In the genomic region with DNA sequence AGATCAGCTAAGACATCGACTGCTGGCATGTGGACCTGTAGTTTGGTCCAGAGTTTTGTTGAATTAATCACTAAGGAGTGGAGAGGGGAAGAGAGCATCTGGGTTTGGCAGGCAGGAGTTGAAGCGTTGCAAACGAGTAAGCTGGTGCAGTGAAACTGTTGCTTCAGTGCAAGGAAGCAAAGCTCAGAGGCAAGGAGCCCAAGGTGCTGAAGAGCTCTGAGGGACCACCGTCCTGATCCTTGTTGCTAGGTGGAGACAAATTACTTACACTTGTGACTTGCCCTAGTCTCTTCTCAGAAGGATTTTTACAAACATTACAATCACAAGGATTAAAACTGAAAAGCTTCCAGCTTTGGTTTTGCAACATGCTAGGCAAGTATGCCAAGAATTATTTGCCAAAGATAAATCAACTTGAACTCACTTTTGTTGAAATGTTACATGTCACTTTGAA, we compare ENCODE assay signal across 10 mouse cellular contexts. TPM values are rescaled to one million over a fixed set of nuclear protein-coding genes. Genes with fewer than 3 reads are reported as not detected.
A peak's percentile ranks its signal among the peaks of the same experiment; 100 is the strongest.
DNase-seq lines count a peak whose midpoint lies in the region; ATAC-seq and TF ChIP-seq lines count a peak whose summit lies in the region.
"Had no signal": no experiment of that assay in that cellular context is flagged by ENCODE, and none has a peak within 500 bp of the region (broad histone marks: within the 10 kb centered on the region; RNA-seq: fewer than 3 reads in every experiment).

No protein-coding gene starts in this region.

- WGBS in lung, postnatal 0 days, result 29% methylated on average over 4 of the region's 4 CpGs
- 79% methylated on average over 4 of the region's 4 CpGs for WGBS in midbrain, embryonic 14.5 days

- no peak overlapping the region for H3K4me3 ChIP-seq in lung, postnatal 0 days (ENCODE audit: low read depth, low read length)
- H3K4me3 ChIP-seq in midbrain, embryonic 14.5 days (replicated peaks; ENCODE audit: low read depth, low read length), result no peak overlapping the region
- H3K4me3 ChIP-seq: megakaryocyte, embryonic 14.5 days; neural tube, embryonic 12.5 days had no signal

- TF ChIP-seq CTCF in Patski (IDR thresholded peaks at IDR 0.05), result no peak
- 0 out of 2 replicates have a peak, but pooled peaks have one; percentile 11 for TF ChIP-seq CTCF in lung, postnatal 0 days (IDR thresholded peaks at IDR 0.05)

- POLR2A ChIA-PET in Patski (lab: Charles Lee), result no interaction called here

- peak; percentile 39 to 52 for DNase-seq in heart, adult 9 months (ENCODE audit: low spot score in 2 of 2)
- no peak for DNase-seq in heart, postnatal 4 days
- no peak for DNase-seq in Patski (ENCODE audit: low read depth, low spot score)
- peak; percentile 37 to 39 for DNase-seq in adrenal gland, postnatal 36 days
- DNase-seq in lung, postnatal 0 days (ENCODE audit: low spot score), result peak; percentile 79
- no peak for DNase-seq in midbrain, embryonic 14.5 days
- DNase-seq in layer of hippocampus, adult 9-10 months (ENCODE audit: low spot score), result no peak
- DNase-seq: thymus, postnatal 14 days had no signal

- peaks cover 8% of the 10 kb centered on the region; the same call in 1 of the 2 replicates for H3K4me1 ChIP-seq in lung, postnatal 0 days (ENCODE audit: insufficient read depth, low read depth, low read length)
- no peaks in the 10 kb centered on the region for H3K4me1 ChIP-seq in midbrain, embryonic 14.5 days (ENCODE audit: control insufficient read depth, insufficient read depth, low read length)
- H3K4me1 ChIP-seq: neural tube, embryonic 12.5 days had no signal

- CTCF ChIA-PET in Patski (lab: Charles Lee), result interaction anchor here (0.7 to 1.0 kb wide), 2 partner anchors 11 to 63 kb away, joined by 3 to 4 read pairs; no protein-coding TSS in a partner anchor

- H3K9ac ChIP-seq in lung, postnatal 0 days (replicated peaks; ENCODE audit: low read depth), result no peak overlapping the region
- H3K9ac ChIP-seq in midbrain, embryonic 14.5 days (replicated peaks; ENCODE audit: low read length), result no peak overlapping the region
- H3K9ac ChIP-seq: neural tube, embryonic 12.5 days had no signal

- H3K27ac ChIP-seq in lung, postnatal 0 days (ENCODE audit: low read length), result no peak overlapping the region
- H3K27ac ChIP-seq in midbrain, embryonic 14.5 days (replicated peaks; ENCODE audit: low read depth, low read length), result no peak overlapping the region
- H3K27ac ChIP-seq: neural tube, embryonic 12.5 days had no signal

- H3K9me3 ChIP-seq in lung, postnatal 0 days (ENCODE audit: low read length), result no peaks in the 10 kb centered on the region
- H3K9me3 ChIP-seq in midbrain, embryonic 14.5 days (ENCODE audit: control insufficient read depth, low read length), result no peaks in the 10 kb centered on the region
- H3K9me3 ChIP-seq: megakaryocyte, embryonic 14.5 days; neural tube, embryonic 12.5 days had no signal

- peak; percentile 70 for TF ChIP-seq EP300 in lung, postnatal 0 days (IDR thresholded peaks at IDR 0.05)

- H3K36me3 ChIP-seq in lung, postnatal 0 days (ENCODE audit: insufficient read depth, low read length), result no peaks in the 10 kb centered on the region
- H3K36me3 ChIP-seq in midbrain, embryonic 14.5 days (ENCODE audit: control insufficient read depth, insufficient read depth, low read length), result no peaks in the 10 kb centered on the region
- H3K36me3 ChIP-seq: neural tube, embryonic 12.5 days had no signal

- H3K27me3 ChIP-seq in Patski, result no peaks in the 10 kb centered on the region
- no peaks in the 10 kb centered on the region for H3K27me3 ChIP-seq in lung, postnatal 0 days (replicated peaks; ENCODE audit: insufficient read depth, low read length)
- H3K27me3 ChIP-seq in midbrain, embryonic 14.5 days (ENCODE audit: control insufficient read depth, insufficient read depth, low read length), result no peaks in the 10 kb centered on the region
- H3K27me3 ChIP-seq: megakaryocyte, embryonic 14.5 days; neural tube, embryonic 12.5 days had no signal

- in situ Hi-C loops in Patski (cut with MboI; ENCODE audit: low pct_unique_long_range_greater_than_20kb), result no loop called here

- peak; percentile 91 for ATAC-seq in Patski
- ATAC-seq in lung, postnatal 0 days, result peak; percentile 67
- no peak for ATAC-seq in midbrain, embryonic 14.5 days (ENCODE audit: low FRiP score, low TSS enrichment)

- no peak overlapping the region for H3K4me2 ChIP-seq in lung, postnatal 0 days (replicated peaks; ENCODE audit: low read depth, low read length)
- no peak overlapping the region for H3K4me2 ChIP-seq in midbrain, embryonic 14.5 days (ENCODE audit: low read length)
- H3K4me2 ChIP-seq: neural tube, embryonic 12.5 days had no signal

RNA-seq across cellular contexts. Expression of gene Rap2a, which starts 36.6 kb away (rescaled TPM):
- total RNA-seq in heart, postnatal 4 days (2021), result 10 to 100 TPM; 22.0 to 23.4 TPM
- polyA plus RNA-seq in Patski (2021), result 9.5 TPM
- total RNA-seq in adrenal gland, postnatal 36 days (2021), result 10 to 100 TPM; 20.9 to 23.5 TPM
- 48.4 and 62.8 TPM in 2 replicates for polyA plus RNA-seq in lung, postnatal 0 days (2015; fragmentation: Nextera tagmentation; extraction: Ambion mirVana)
- 23.5 and 23.9 TPM in 2 replicates for polyA plus RNA-seq in midbrain, embryonic 14.5 days (2014; fragmentation: Nextera tagmentation; extraction: Ambion mirVana)

Comparison
In these comparisons a context has a peak if more than half of its experiments do, and no peak if none do; other contexts are left out.
1. DNase-seq: peak in heart, adult 9 months (2 of 2), adrenal gland, postnatal 36 days (2 of 2) and lung, postnatal 0 days (single experiment); none in heart, postnatal 4 days (single experiment), Patski (single experiment), midbrain, embryonic 14.5 days (single experiment) and layer of hippocampus, adult 9-10 months (single experiment).